Mouse (Mus musculus) thymus, adult 2 months (tissue): ENCODE results near the gene Abi3bp. TPM values are rescaled to one million over a fixed set of nuclear protein-coding genes. Genes with fewer than 3 reads are reported as not detected.

Source experiments
- DNase-seq: peaks from one replicate; pipeline ENCODE4 v3.0.0; 2021
- H3K27ac ChIP-seq: fragments of 200-500 bp; 2 replicates; pipeline ENCODE4 v1.5.1; 2012; ENCODE audit warnings: low read length, control low read depth; ENCODE audit not compliant: control insufficient read depth, insufficient read depth
- H3K27me3 ChIP-seq: fragments of 200-500 bp; 2 replicates; pipeline ENCODE4 v1.6.1; 2012; ENCODE audit warnings: mild to moderate bottlenecking, low read length, moderate library complexity, mixed read lengths; ENCODE audit not compliant: control insufficient read depth, insufficient read depth
- H3K36me3 ChIP-seq: fragments of 200-500 bp; 2 replicates; pipeline ENCODE4 v1.6.1; 2012; ENCODE audit warnings: mild to moderate bottlenecking, low read length, moderate library complexity; ENCODE audit not compliant: control insufficient read depth, insufficient read depth
- H3K4me1 ChIP-seq: fragments of 200-500 bp; replicated peaks from 2 replicates; pipeline ENCODE4 v1.6.1; 2012; ENCODE audit warnings: low read length; ENCODE audit not compliant: control insufficient read depth, insufficient read depth
- H3K4me3 ChIP-seq: fragments of 200-500 bp; 2 replicates; pipeline ENCODE4 v1.5.1; 2012; ENCODE audit warnings: mild to moderate bottlenecking, low read length, control low read depth, moderate library complexity; ENCODE audit not compliant: control insufficient read depth, insufficient read depth
- CTCF ChIP-seq: fragments of 200-500 bp; IDR thresholded peaks from 2 replicates; pipeline ENCODE4 v1.5.1; 2012; ENCODE audit warnings: mild to moderate bottlenecking, control low read depth, low read length, moderate library complexity, borderline replicate concordance; ENCODE audit not compliant: control insufficient read depth, poor library complexity, insufficient read depth; ENCODE audit errors: extremely low read depth
- POLR2A ChIP-seq: fragments of 200-500 bp; IDR thresholded peaks from 2 replicates; pipeline ENCODE4 v1.6.1; 2012; ENCODE audit warnings: mild to moderate bottlenecking, low read length, control low read depth, moderate library complexity; ENCODE audit not compliant: control insufficient read depth, poor library complexity, insufficient read depth; ENCODE audit errors: extremely low read depth
- WGBS: fragments of 180-500 bp; shearing (Covaris S2); methylation state at CpG from one replicate; pipeline ENCODE4 v1.1.7; 2018; 5-methylcytosine and 5-hydroxymethylcytosine counted together
- polyA plus RNA-seq: library from polyadenylated mRNA; depleted of rRNA; stranded (reverse); fragments of >200 nt; gene quantifications from 2 replicates; pipeline ENCODE4 v1.2.3, GENCODE M21; 2012

The Abi3bp gene
- polyA plus RNA-seq, 1 experiment = 1.3 TPM

GRCm38 (mm10) chr16:56705731-56706130, 228.1 kb downstream of the Abi3bp start:
- Histone ChIP-seq H3K4me1 (no peaks in the 10 kb centered on the region), H3K36me3 (peaks cover 44% of the 10 kb centered on the region), H3K27ac (no peak overlapping the region), H3K27me3 (no peaks in the 10 kb centered on the region), H3K4me3 (no peak overlapping the region)
- 94% methylated on average over 3 of the region's 3 CpGs for WGBS
- no peak for TF ChIP-seq POLR2A
- TF ChIP-seq CTCF = no peak
- no peak for DNase-seq

DNA sequence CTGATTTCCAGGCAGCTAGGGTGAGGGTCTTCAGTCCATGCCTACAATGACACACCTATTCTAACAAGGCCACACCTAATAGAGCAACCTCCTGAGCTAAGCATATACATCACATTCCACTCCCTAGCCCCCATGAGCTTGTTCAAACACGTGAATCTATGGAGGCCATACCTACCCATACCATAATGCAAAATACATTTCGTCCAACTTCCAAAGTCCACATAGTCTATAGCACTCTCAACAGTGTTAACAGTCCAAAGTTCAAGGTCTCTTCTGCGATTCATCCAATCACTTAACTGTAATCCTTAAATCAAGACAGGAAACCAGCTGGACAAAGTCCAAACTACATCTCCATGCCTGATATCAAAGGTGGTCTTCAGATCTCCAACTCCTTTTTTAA, 232.4 kb downstream of the Abi3bp start:
- Histone ChIP-seq H3K36me3 (peaks cover 39% of the 10 kb centered on the region), H3K4me3 (no peak overlapping the region), H3K27ac (no peak overlapping the region), H3K27me3 (no peaks in the 10 kb centered on the region), H3K4me1 (no peaks in the 10 kb centered on the region)
- 97% methylated on average over 3 of the region's 3 CpGs for WGBS
- no peak for DNase-seq
- TF ChIP-seq POLR2A = no peak
- TF ChIP-seq CTCF = no peak

DNA sequence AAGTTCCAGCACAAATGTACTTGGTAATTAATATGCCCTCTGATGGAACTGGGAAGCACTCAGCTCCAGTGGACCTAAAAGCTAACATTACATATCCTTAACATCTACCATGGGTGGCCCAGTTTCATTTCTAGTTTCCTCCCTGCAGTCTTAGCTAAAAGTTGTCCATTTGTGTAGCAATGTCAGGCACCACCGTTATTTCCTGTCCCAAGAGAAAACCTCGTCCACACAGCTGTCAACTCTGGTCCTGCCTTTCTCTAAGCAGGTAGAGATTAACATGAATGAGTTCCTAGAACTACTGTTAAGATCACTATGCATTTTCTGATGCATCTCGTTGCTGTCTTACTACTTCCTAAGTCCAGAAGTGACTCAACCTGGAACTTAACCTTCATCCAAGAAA, 237.9 kb downstream of the Abi3bp start:
- peaks cover 16% of the 10 kb centered on the region for H3K36me3 ChIP-seq
- TF ChIP-seq CTCF = no peak
- TF ChIP-seq POLR2A = no peak
- no peak overlapping the region for H3K27ac ChIP-seq
- no peaks in the 10 kb centered on the region for H3K27me3 ChIP-seq
- 48% methylated on average over 3 of the region's 3 CpGs for WGBS
- H3K4me1 ChIP-seq = peaks cover 6% of the 10 kb centered on the region
- no peak overlapping the region for H3K4me3 ChIP-seq
- no peak for DNase-seq

- no peak for TF ChIP-seq POLR2A
- Histone ChIP-seq H3K27ac (peak overlapping the region; percentile 52), H3K4me3 (peak overlapping the region; percentile 77), H3K36me3 (peaks cover 5% of the 10 kb centered on the region; the same call in 1 of the 2 replicates), H3K4me1 (peaks cover 6% of the 10 kb centered on the region), H3K27me3 (no peaks in the 10 kb centered on the region)
- DNase-seq = no peak
- WGBS = under 1% methylated on average over 37 of the region's 38 CpGs
These were observed 239.0 kb downstream of the Abi3bp start for GRCm38 (mm10) chr16:56716557-56717179.

DNA sequence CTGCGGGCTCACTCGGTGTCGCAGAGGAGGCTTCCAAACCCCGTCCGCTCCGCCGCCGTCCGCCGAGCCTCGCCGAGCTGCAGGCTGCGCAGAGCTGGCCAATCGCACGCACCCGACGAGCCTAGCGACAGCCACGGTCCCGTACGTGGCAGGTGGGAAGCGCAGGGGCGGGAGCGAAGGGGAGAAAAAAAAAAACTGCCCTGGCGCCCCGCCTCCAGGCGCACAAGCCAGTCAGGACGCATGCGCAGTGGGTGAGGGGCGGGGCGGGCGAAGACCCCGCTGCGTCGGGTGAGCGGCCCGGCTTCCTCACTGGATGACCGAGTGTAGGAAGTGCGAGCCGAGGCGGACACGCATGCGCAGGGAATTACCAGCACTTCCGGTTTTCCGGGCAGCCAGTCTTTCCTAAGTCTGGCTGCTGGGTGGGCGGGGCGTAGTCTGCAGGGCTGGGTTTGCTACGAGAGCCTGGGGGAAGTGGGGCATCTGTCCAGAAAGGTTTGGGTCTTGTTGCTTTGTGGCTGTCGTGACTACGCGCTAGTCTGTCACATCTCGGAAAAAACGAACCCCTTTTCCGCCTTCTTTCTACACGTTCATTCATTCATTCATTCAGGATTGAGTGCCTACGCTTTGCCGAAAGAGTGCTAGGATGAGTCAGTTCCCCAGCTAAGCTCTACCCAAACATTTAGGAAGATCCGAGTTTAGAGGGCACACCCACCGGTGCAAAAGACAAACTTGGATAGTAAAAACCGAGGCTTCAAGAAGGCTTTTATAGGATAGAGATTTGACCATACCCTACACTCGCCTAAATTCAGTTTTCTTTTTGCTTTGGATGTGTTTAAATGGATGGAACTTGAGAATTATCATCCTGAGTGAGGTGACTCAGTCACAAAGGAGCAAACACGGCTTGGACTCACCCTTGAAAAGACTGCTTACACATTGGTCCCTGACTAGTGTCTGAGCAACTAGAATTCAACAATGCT, 239.8 kb downstream of the Abi3bp start, which contains the start of gene Tfg:
Tfg (minus strand) TSS at position 227 of the 977 bp plus-strand sequence.
- Histone ChIP-seq H3K36me3 (no peaks in the 10 kb centered on the region), H3K27me3 (no peaks in the 10 kb centered on the region), H3K27ac (peak within 1 kb of the TSS; percentile 52), H3K4me3 (peak within 1 kb of the TSS; percentile 77), H3K4me1 (peaks cover 6% of the 10 kb centered on the region)
- DNase-seq = peak; percentile 97
- under 1% methylated on average over 62 of the region's 62 CpGs for WGBS
- TF ChIP-seq POLR2A (peak; percentile 77), CTCF (peak; percentile 75)

- Histone ChIP-seq H3K4me3 (no peak overlapping the region), H3K27ac (no peak overlapping the region), H3K27me3 (no peaks in the 10 kb centered on the region), H3K36me3 (no peaks in the 10 kb centered on the region), H3K4me1 (peaks cover 6% of the 10 kb centered on the region)
- DNase-seq = no peak
- TF ChIP-seq CTCF (no peak), POLR2A (no peak)
These were observed 241.4 kb downstream of the Abi3bp start for GRCm38 (mm10) chr16:56719031-56719430.
